Mouse (Mus musculus) cerebellum, adult 2 months (tissue): Measurements from ENCODE around the gene S100a6. TPM values are rescaled to one million over a fixed set of nuclear protein-coding genes. Genes with fewer than 3 reads are reported as not detected.

Source experiments
- DNase-seq, 2 experiments: peaks; one replicate each; pipeline ENCODE4 v3.0.0; 2021
- H3K27ac ChIP-seq: fragments of 200-500 bp; 2 replicates; pipeline ENCODE4 v1.5.1; 2012; ENCODE audit warnings: low read length, control low read depth, inconsistent platforms; ENCODE audit not compliant: insufficient read depth
- H3K27me3 ChIP-seq: fragments of 200-500 bp; 2 replicates; pipeline ENCODE4 v1.6.1; 2012; ENCODE audit warnings: inconsistent platforms, mild to moderate bottlenecking, low read length, moderate library complexity; ENCODE audit not compliant: control insufficient read depth, insufficient read depth
- H3K4me1 ChIP-seq: fragments of 200-500 bp; 2 replicates; pipeline ENCODE4 v1.6.1; 2011; ENCODE audit warnings: low read length; ENCODE audit not compliant: control insufficient read depth, insufficient read depth
- H3K4me3 ChIP-seq: fragments of 200-500 bp; replicated peaks from 2 replicates; pipeline ENCODE3; 2011; ENCODE audit warnings: mild to moderate bottlenecking, low read depth, low read length, control low read depth; ENCODE audit not compliant: insufficient read depth
- CTCF ChIP-seq: fragments of 200-500 bp; IDR thresholded peaks from 2 replicates; pipeline ENCODE4 v1.5.1; 2011; ENCODE audit warnings: low read depth, mild to moderate bottlenecking, control low read depth, low read length, moderate library complexity, borderline replicate concordance; ENCODE audit not compliant: insufficient read depth
- POLR2A ChIP-seq: fragments of 200-500 bp; IDR thresholded peaks from 2 replicates; pipeline ENCODE4 v1.6.1; 2011; ENCODE audit warnings: low read length, control low read depth, borderline replicate concordance; ENCODE audit not compliant: insufficient read depth
- WGBS: fragments of 180-500 bp; shearing (Covaris S2); methylation state at CpG from one replicate; pipeline ENCODE4 v1.1.7; 2018; 5-methylcytosine and 5-hydroxymethylcytosine counted together
- polyA plus RNA-seq: library from polyadenylated mRNA; depleted of rRNA; stranded (reverse); fragments of >200 nt; gene quantifications from 2 replicates; pipeline ENCODE4 v1.2.3, GENCODE M21; 2012

The S100a6 gene
- polyA plus RNA-seq, 1 experiment = 36.0 TPM

- no peak overlapping the region for H3K27ac ChIP-seq
- no peak for TF ChIP-seq POLR2A
- no peak for TF ChIP-seq CTCF
- no peak overlapping the region for H3K4me3 ChIP-seq
- H3K4me1 ChIP-seq = peaks cover 5% of the 10 kb centered on the region
- H3K27me3 ChIP-seq = 0 out of 2 replicates have a peak, but pooled peaks cover 2% of the 10 kb centered on the region
- no peak for DNase-seq
Observed at GRCm38 (mm10) chr3:90609102-90609501, 3.6 kb upstream of the S100a6 start.

- DNase-seq = no peak
- Histone ChIP-seq H3K4me3 (no peak overlapping the region), H3K4me1 (peaks cover 5% of the 10 kb centered on the region), H3K27me3 (0 out of 2 replicates have a peak, but pooled peaks cover 2% of the 10 kb centered on the region), H3K27ac (no peak overlapping the region)
- TF ChIP-seq CTCF = no peak
- no peak for TF ChIP-seq POLR2A
- WGBS = 87% methylated on average over 3 of the region's 3 CpGs
Observed at GRCm38 (mm10) chr3:90611494-90611893, 1.2 kb upstream of the S100a6 start.

- TF ChIP-seq POLR2A (no peak), CTCF (no peak)
- no peak for DNase-seq
- 74% methylated on average over 4 of the region's 4 CpGs for WGBS
Observed at GRCm38 (mm10) chr3:90612061-90612460, 621 bp upstream of the S100a6 start.

GRCm38 (mm10) chr3:90613461-90614147 is 922 bp downstream of the S100a6 start:
- H3K4me3 ChIP-seq = no peak overlapping the region
- WGBS = 79% methylated on average over 7 of the region's 7 CpGs
- DNase-seq = no peak
- H3K4me1 ChIP-seq = peaks cover 5% of the 10 kb centered on the region
- TF ChIP-seq CTCF (no peak), POLR2A (no peak)
- no peak overlapping the region for H3K27ac ChIP-seq
- H3K27me3 ChIP-seq = 0 out of 2 replicates have a peak, but pooled peaks cover 2% of the 10 kb centered on the region

More at GRCm38 (mm10) chr3:90612061-90612460, 621 bp upstream of the S100a6 start:
- Histone ChIP-seq H3K27ac (no peak overlapping the region), H3K27me3 (0 out of 2 replicates have a peak, but pooled peaks cover 2% of the 10 kb centered on the region), H3K4me1 (peaks cover 5% of the 10 kb centered on the region), H3K4me3 (no peak overlapping the region)

- Histone ChIP-seq H3K27ac (no peak overlapping the region), H3K4me1 (peaks cover 5% of the 10 kb centered on the region), H3K4me3 (no peak overlapping the region), H3K27me3 (0 out of 2 replicates have a peak, but pooled peaks cover 2% of the 10 kb centered on the region)
- TF ChIP-seq CTCF (no peak), POLR2A (no peak)
- DNase-seq = no peak
- 88% methylated on average over 6 of the region's 6 CpGs for WGBS
Observed at GRCm38 (mm10) chr3:90614148-90614530, 1.5 kb downstream of the S100a6 start.

GRCm38 (mm10) chr3:90614611-90615251 is 2.0 kb downstream of the S100a6 start:
- Histone ChIP-seq H3K27me3 (0 out of 2 replicates have a peak, but pooled peaks cover 2% of the 10 kb centered on the region), H3K27ac (no peak overlapping the region), H3K4me1 (peaks cover 5% of the 10 kb centered on the region), H3K4me3 (no peak overlapping the region)
- TF ChIP-seq CTCF (no peak), POLR2A (no peak)
- no peak for DNase-seq
- 84% methylated on average over 11 of the region's 11 CpGs for WGBS

GRCm38 (mm10) chr3:90615415-90615814 is 2.7 kb downstream of the S100a6 start:
- H3K4me3 ChIP-seq = no peak overlapping the region
- WGBS = 9% methylated on average over 7 of the region's 7 CpGs
- H3K27ac ChIP-seq = no peak overlapping the region
- peaks cover 5% of the 10 kb centered on the region for H3K4me1 ChIP-seq
- peak; percentile 33 to 48 for DNase-seq
- H3K27me3 ChIP-seq = 0 out of 2 replicates have a peak, but pooled peaks cover 2% of the 10 kb centered on the region
- peak; percentile 58; the same call in 1 of the 2 replicates for TF ChIP-seq CTCF
- TF ChIP-seq POLR2A = no peak

GRCm38 (mm10) chr3:90615911-90616310 is 3.2 kb downstream of the S100a6 start:
- 0 out of 2 replicates have a peak, but pooled peaks cover 2% of the 10 kb centered on the region for H3K27me3 ChIP-seq
- no peak for TF ChIP-seq POLR2A
- no peak for TF ChIP-seq CTCF
- WGBS = 53% methylated on average over 1 of the region's 1 CpGs
- DNase-seq = no peak
- H3K4me3 ChIP-seq = no peak overlapping the region
- peaks cover 5% of the 10 kb centered on the region for H3K4me1 ChIP-seq
- no peak overlapping the region for H3K27ac ChIP-seq
